In the genomic region with DNA sequence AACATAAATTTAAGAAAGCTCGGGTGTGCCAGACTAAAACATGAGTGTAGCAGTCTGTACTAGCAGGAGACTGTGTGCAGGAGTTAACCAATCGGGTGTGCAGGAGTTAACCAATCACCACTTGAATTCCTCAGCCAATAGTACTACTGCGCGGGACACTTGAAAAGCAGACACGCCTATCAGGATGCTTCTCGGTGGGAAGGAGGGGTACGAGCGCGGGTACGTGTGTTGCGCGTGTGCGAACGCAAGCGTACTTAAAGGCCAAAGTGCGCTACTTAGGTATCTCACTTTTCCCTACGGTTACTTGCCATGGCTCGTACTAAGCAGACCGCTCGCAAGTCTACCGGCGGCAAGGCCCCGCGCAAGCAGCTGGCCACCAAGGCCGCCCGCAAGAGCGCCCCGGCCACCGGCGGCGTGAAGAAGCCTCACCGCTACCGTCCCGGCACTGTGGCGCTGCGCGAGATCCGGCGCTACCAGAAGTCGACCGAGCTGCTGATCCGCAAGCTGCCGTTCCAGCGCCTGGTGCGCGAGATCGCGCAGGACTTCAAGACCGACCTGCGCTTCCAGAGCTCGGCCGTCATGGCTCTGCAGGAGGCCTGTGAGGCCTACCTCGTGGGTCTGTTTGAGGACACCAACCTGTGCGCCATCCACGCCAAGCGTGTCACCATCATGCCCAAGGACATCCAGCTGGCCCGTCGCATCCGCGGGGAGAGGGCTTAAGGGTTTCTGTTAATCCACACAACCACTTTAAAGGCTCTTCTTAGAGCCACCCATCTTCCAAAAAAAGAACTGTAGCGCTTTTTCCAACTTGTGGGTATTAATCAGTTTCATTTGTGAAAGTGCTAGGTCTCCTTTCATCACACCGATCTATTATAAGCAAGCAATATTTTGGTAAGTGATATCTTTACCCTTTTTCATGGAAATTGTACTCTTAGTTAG, we compare ENCODE assay signal across 7 mouse cellular contexts. TPM values are rescaled to one million over a fixed set of nuclear protein-coding genes. Genes with fewer than 3 reads are reported as not detected.
DNase-seq lines count a peak whose midpoint lies in the region; ATAC-seq and TF ChIP-seq lines count a peak whose summit lies in the region.
"Not testable (repeated sequence)": the region's sequence is repeated elsewhere in the genome, so short reads cannot be mapped to it uniquely, and the experiment has no call there.

A gene (plus strand): TSS at position 286 of the 939 bp plus-strand sequence.

- H3K4me1 ChIP-seq in embryonic facial prominence, embryonic 11.5 days (ENCODE audit: control insufficient read depth, insufficient read depth, low read length); small intestine, adult 2 months (ENCODE audit: control insufficient read depth, insufficient read depth, insufficient read length, low read length): not testable (repeated sequence)
- H3K4me1 ChIP-seq in midbrain, embryonic 11.5 days (ENCODE audit: control insufficient read depth, insufficient read depth, low read length) = peaks cover 16% of the 10 kb centered on the region

- not testable (repeated sequence) for TF ChIP-seq CTCF in small intestine, adult 2 months (IDR thresholded peaks at IDR 0.05; ENCODE audit: extremely low read depth, insufficient read length, insufficient replicate concordance, low read depth, low read length)

- ATAC-seq in embryonic facial prominence, embryonic 11.5 days (replicated peaks; ENCODE audit: insufficient number of reproducible peaks, low FRiP score, low TSS enrichment, low read depth) = peak; percentile 92
- ATAC-seq in granulocyte monocyte progenitor cell, adult 5-6 weeks (replicated peaks; ENCODE audit: poor library complexity, severe bottlenecking) = peak; percentile 65
- peak; percentile 92 for ATAC-seq in midbrain, embryonic 11.5 days (ENCODE audit: low FRiP score)

- peak within 1 kb of the TSS; percentile 56 for H3K4me3 ChIP-seq in embryonic facial prominence, embryonic 11.5 days (ENCODE audit: low read depth, low read length)
- peak within 1 kb of the TSS; percentile 48 for H3K4me3 ChIP-seq in midbrain, embryonic 11.5 days (ENCODE audit: low read depth, low read length)
- H3K4me3 ChIP-seq in small intestine, adult 2 months (ENCODE audit: low read depth, low read length) = peak within 1 kb of the TSS; percentile 59

- not testable (repeated sequence) for H3K9me3 ChIP-seq in embryonic facial prominence, embryonic 11.5 days (replicated peaks; ENCODE audit: control insufficient read depth, low read length); midbrain, embryonic 11.5 days (ENCODE audit: control insufficient read depth, low read length)

- H3K4me2 ChIP-seq in embryonic facial prominence, embryonic 11.5 days (ENCODE audit: low read depth, low read length) = peak within 1 kb of the TSS; percentile 69
- peak within 1 kb of the TSS; percentile 45 for H3K4me2 ChIP-seq in midbrain, embryonic 11.5 days

- not testable (repeated sequence) for H3K36me3 ChIP-seq in embryonic facial prominence, embryonic 11.5 days (replicated peaks; ENCODE audit: control insufficient read depth, insufficient read depth, low read depth, low read length); midbrain, embryonic 11.5 days (ENCODE audit: control insufficient read depth, insufficient read depth, low read length); small intestine, adult 2 months (ENCODE audit: control insufficient read depth, insufficient read depth, low read length)

- WGBS in embryonic facial prominence, embryonic 11.5 days = 0% methylated on average over 42 of the region's 62 CpGs
- under 1% methylated on average over 48 of the region's 62 CpGs for WGBS in midbrain, embryonic 11.5 days
- under 1% methylated on average over 51 of the region's 62 CpGs for WGBS in small intestine, adult 2 months

- peak within 1 kb of the TSS; percentile 97 for H3K27ac ChIP-seq in embryonic facial prominence, embryonic 11.5 days (replicated peaks; ENCODE audit: low read depth, low read length)
- H3K27ac ChIP-seq in midbrain, embryonic 11.5 days (ENCODE audit: low read depth, low read length) = peak within 1 kb of the TSS; percentile 98
- peak within 1 kb of the TSS; percentile 85 for H3K27ac ChIP-seq in small intestine, adult 2 months (ENCODE audit: insufficient read depth, low read depth, low read length)

- peak within 1 kb of the TSS; percentile 79 for H3K9ac ChIP-seq in embryonic facial prominence, embryonic 11.5 days (replicated peaks; ENCODE audit: low read length)
- H3K9ac ChIP-seq in midbrain, embryonic 11.5 days (ENCODE audit: low read length) = peak within 1 kb of the TSS; percentile 69

- peak; percentile 92 for DNase-seq in adrenal gland, postnatal 14 days
- peak; percentile 96 for DNase-seq in embryonic facial prominence, embryonic 11.5 days (ENCODE audit: low spot score)
- DNase-seq in kidney, adult 11 months = peak; percentile 77
- DNase-seq in left cerebral cortex, postnatal 4 days = peak; percentile 90
- DNase-seq in midbrain, embryonic 11.5 days (ENCODE audit: low spot score, missing footprints) = peak; percentile 98

- peak; percentile 27; the same call in 1 of the 2 replicates for TF ChIP-seq POLR2A in small intestine, adult 2 months (IDR thresholded peaks at IDR 0.05; ENCODE audit: low read depth, low read length)

- intact Hi-C loops in left cerebral cortex, postnatal 4 days (cut with DNase I) = not testable (repeated sequence)

- not testable (repeated sequence) for H3K27me3 ChIP-seq in embryonic facial prominence, embryonic 11.5 days (ENCODE audit: control insufficient read depth, insufficient read depth, low read length); midbrain, embryonic 11.5 days (ENCODE audit: control insufficient read depth, insufficient read depth, low read length); small intestine, adult 2 months (ENCODE audit: control insufficient read depth, insufficient read depth, low read length)

RNA-seq across cellular contexts. Expression of the gene that starts here (rescaled TPM):
- total RNA-seq in adrenal gland, postnatal 14 days (2021) = 64.2 and 80.0 TPM in 2 replicates
- polyA plus RNA-seq in embryonic facial prominence, embryonic 11.5 days (2014; fragmentation: Nextera tagmentation; extraction: Ambion mirVana) = 6.1 and 7.8 TPM in 2 replicates
- total RNA-seq in granulocyte monocyte progenitor cell, adult 5-6 weeks (2014; fragmentation: Nextera tagmentation) = 60.4 and 108 TPM in 2 replicates
- total RNA-seq in granulocyte monocyte progenitor cell, adult 5-6 weeks (2017) = 191 and 281 TPM in 2 replicates
- 10 to 100 TPM; 22.0 to 28.6 TPM for total RNA-seq in left cerebral cortex, postnatal 4 days (2021)
- polyA plus RNA-seq in midbrain, embryonic 11.5 days (2014; fragmentation: Nextera tagmentation; extraction: Ambion mirVana) = 4.0 and 4.8 TPM in 2 replicates
- polyA plus RNA-seq in small intestine, adult 2 months (2012; rRNA removed) = 43.4 and 65.8 TPM in 2 replicates

Comparison
In these comparisons a context has a peak if more than half of its experiments do, and no peak if none do; other contexts are left out.
1. Peak in every context shown above with its lines: DNase-seq, ATAC-seq, H3K4me3 ChIP-seq and H3K27ac ChIP-seq.